Mouse (Mus musculus): ENCODE measurements at regions not wholly inside any gene's neighbourhood (a gene's known extent, or its start where the extent isn't known, plus 50 kb on each side); places are given as distances from the start of the nearest gene placed in this dataset.

DNA sequence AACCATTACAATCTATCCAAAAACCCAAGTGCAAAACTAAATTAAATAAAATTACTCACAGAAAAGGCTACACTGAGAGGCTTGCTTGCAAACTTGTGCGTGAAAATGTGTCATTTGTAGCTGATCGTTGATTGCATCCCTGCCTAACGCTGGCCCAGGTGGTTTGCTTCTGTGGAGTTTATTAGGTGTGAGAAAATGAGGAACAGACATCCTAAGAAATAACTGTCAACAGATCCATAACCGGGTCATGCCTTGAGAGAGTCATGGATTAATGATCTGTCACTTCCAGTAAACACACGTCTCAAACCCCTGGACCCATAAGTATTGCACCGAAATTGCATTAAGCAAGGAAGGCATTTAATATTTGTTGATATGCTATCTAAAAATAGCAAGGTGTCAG is 73.4 kb upstream of the Tmem18 start:
- DNase-seq, result no peak
- intact Hi-C loops (cut with DNase I), result no loop called here

- intact Hi-C loops (cut with DNase I), result no loop called here
- DNase-seq, result no peak
These were observed 100.9 kb upstream of the Tmem18 start for GRCm38 (mm10) chr12:30483370-30483769.

DNA sequence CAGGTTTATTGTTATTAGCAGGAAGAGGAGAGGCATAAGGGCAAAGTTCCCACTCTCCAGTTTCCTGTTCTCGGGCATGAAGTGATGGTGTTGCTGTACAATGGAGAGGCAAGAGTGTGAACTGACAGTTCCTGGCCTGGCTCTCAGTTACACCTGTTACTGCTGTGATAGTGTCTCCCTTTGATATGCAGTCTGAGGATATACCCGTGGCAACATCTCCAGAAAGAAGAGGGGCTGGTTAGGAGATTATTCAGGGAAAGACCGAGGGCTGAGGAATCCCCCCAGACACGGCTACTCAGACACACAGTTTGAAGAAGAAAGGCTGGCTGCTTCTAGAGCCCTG is 100.3 kb upstream of the Sntg2 start:
- DNase-seq, result no peak
- intact Hi-C loops (cut with DNase I), result no loop called here

DNA sequence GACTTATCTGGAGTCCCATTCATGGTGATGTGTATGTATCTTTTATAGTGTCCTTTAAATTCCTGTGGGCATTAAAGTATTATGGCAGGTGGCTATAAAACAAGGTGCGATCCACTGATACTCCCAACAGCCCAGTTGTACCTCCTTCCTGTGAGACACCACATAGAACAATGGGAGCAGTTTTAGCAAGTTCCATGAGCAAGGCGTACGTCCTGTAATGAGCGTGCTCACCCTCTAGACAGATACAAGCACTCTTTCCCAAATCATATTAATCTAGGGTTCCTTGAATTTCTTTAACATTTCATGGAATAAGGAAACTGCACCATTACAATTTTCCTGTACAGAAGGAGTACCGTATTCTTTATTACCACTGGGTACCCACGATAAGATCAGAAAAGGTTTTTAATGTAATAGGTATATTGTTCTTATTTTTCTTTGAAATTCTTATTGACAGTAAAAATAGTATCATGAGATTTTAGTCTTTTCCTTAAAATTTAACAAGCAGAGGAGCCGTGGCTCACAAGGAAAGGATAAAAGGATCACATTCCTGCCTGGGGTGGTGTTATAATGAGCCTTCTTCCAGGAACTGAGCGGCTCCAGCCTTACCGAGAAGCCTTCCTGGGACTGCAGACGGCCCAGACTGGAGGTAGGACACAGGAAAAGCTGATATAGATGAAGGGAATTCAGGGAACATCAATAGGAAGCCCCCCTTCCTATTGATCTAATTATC is 99.7 kb upstream of the Sntg2 start:
- intact Hi-C loops (cut with DNase I), result no loop called here
- DNase-seq, result no peak

DNA sequence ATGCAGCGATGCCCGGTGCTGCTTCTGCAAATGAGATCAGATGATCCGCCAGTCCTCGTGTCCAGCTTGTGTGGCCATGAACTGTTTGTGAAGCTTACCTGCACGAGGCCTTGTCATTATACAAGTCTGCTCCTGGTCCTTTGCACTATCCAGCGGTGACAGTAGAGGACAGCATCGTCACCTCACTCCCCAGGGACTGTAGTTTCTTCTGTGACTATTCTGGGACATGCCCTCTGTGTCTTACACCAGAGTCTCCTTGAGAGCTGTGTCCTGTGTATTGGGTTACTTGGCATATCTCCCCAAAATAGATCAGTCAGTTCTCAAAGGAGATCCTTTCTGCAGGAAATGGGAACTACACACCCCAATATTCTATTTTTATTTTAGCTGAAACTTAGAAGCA is 94.0 kb upstream of the Sntg2 start:
- peak; percentile 6 to 22 for DNase-seq

GRCm38 (mm10) chr12:30450614-30451013 is 77.4 kb upstream of the Sntg2 start:
- DNase-seq, result no peak
- intact Hi-C loops (cut with DNase I), result loop anchor here (5.0 kb wide), 1 partner anchor 127 kb away; no protein-coding TSS in a partner anchor

More for the DNA sequence above, 94.0 kb upstream of the Sntg2 start:
- intact Hi-C loops (cut with DNase I), result no loop called here

GRCm38 (mm10) chr12:30434892-30435291 is 61.7 kb upstream of the Sntg2 start:
- DNase-seq, result no peak
- intact Hi-C loops (cut with DNase I), result no loop called here

GRCm38 (mm10) chr12:30432861-30433260 is 59.7 kb upstream of the Sntg2 start:
- no peak for DNase-seq
- intact Hi-C loops (cut with DNase I), result no loop called here

DNA sequence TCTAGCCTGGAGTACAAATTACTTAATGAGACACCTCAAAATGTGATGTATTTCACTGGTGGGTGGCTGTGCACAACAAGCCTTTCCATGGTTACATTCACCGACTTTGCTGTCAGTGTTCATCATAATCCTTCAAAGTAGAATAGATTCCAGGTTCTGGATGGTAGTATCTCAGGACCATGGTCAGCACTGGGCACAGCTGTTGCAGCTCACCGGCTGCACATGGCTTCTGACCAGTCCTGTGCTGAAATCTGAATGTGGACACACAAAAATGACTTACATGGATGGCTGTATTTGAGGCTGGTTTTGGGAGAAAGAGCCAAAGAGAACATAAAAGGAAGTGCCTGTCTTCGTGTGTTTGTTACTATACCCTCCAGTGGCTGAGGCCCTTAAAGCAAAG is 57.5 kb upstream of the Sntg2 start:
- intact Hi-C loops (cut with DNase I), result no loop called here
- DNase-seq, result peak; percentile 2 to 9

DNA sequence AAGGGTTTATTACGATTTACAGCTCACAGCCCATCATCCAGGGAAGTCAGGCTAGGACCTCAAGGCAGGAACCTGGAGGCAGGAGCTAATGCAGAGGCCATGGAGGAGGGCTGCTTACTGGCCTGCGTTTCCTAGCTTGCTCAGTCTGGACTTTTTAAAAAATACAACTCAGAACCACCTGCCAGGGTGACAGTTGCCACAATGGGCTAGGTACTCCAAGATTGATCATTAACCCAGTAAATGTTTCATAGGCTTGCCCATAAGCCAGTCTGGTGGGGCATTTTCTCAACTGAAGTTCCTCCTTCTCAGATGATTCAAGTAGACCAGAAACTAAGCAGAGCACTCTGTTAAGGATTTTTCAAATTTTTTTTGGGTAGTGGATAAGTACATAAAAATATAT is 52.1 kb upstream of the Sntg2 start:
- no peak for DNase-seq
- intact Hi-C loops (cut with DNase I), result no loop called here

Small RNAs in the stretch of these regions (microRNA-seq; reads per million reads assigned to microRNA genes)
- 0 reads per million in 2 experiments for gene Gm25865

Measured in heart, postnatal 10 days (tissue).